8 mouse cellular contexts compared by ENCODE assay signal in the genomic region with DNA sequence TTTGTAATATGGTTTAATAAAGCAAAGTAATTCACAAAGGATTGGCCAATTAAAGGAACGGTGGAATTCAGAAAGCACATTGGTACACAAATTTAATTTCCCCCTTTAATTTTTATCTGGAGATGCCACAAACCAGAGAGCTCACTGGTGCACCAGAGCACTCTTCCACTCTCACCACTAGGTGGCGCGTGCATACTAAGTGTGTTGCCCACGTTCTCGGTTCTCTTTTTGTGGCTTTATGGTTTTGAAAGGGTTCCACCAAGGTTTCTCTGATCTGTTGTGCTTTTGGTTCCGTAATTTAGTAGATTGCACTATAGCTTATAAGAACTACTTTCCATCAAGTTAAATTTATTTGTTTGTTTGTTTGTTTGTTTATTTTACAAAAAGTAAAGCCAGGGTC. TPM values are rescaled to one million over a fixed set of nuclear protein-coding genes. Genes with fewer than 3 reads are reported as not detected.
DNase-seq lines count a peak whose midpoint lies in the region; ATAC-seq and TF ChIP-seq lines count a peak whose summit lies in the region.

No protein-coding gene starts in this region.

- no peak overlapping the region for H3K9ac ChIP-seq in forebrain, embryonic 11.5 days (ENCODE audit: low read length)
- H3K9ac ChIP-seq in forebrain, embryonic 15.5 days (replicated peaks): no peak overlapping the region
- H3K9ac ChIP-seq in MEL (ENCODE audit: control insufficient read depth, low read depth, low read length, poor library complexity, severe bottlenecking): no peak overlapping the region

- no peak for ATAC-seq in forebrain, embryonic 11.5 days (replicated peaks; ENCODE audit: low FRiP score)
- no peak for ATAC-seq in forebrain, embryonic 15.5 days (replicated peaks)

- peak; percentile 93 for TF ChIP-seq RAD21 in MEL (IDR thresholded peaks at IDR 0.05; ENCODE audit: low read depth, low read length)

- no peak for TF ChIP-seq POLR2A in MEL (IDR thresholded peaks at IDR 0.05; ENCODE audit: control insufficient read depth in 1 of 2, insufficient read depth in 1 of 2, low read depth in 1 of 2, low read length in 2 of 2, poor library complexity in 1 of 2)

- TF ChIP-seq CTCF in MEL (IDR thresholded peaks at IDR 0.05 in 2 of 3, conservative IDR thresholded peaks at IDR 0.05 in 1 of 3; ENCODE audit: control insufficient read depth in 1 of 3, insufficient read depth in 1 of 3, low read depth in 2 of 3, low read length in 3 of 3, poor library complexity in 1 of 3, severe bottlenecking in 1 of 3): peak; percentile 74 to 95 (median 88)
- TF ChIP-seq CTCF in gastrocnemius, adult 2 months (IDR thresholded peaks at IDR 0.05): no peak; the same call in 1 of the 2 replicates

- no peak overlapping the region for H3K4me2 ChIP-seq in forebrain, embryonic 11.5 days (ENCODE audit: low read depth, low read length, severe bottlenecking)
- H3K4me2 ChIP-seq in forebrain, embryonic 15.5 days (replicated peaks): no peak overlapping the region

- no peak for TF ChIP-seq EP300 in MEL (IDR thresholded peaks at IDR 0.05; ENCODE audit: low read depth in 1 of 2, low read length in 2 of 2)

- H3K79me2 ChIP-seq in MEL (ENCODE audit: control insufficient read depth, insufficient read depth, low read length, poor library complexity): no peaks in the 10 kb centered on the region

- intact Hi-C loops in gastrocnemius, adult 2 months (cut with DNase I): loop anchor here (2.0 to 5.0 kb wide), 3 partner anchors 41 to 139 kb away; no protein-coding TSS in a partner anchor

- H3K4me1 ChIP-seq in forebrain, embryonic 11.5 days (replicated peaks; ENCODE audit: control insufficient read depth, insufficient read depth, low read length): no peaks in the 10 kb centered on the region
- no peaks in the 10 kb centered on the region for H3K4me1 ChIP-seq in forebrain, embryonic 15.5 days
- H3K4me1 ChIP-seq in MEL (ENCODE audit: control insufficient read depth in 1 of 2, insufficient read depth in 2 of 2, low read length in 2 of 2): no peaks in the 10 kb centered on the region

- no peak overlapping the region for H3K4me3 ChIP-seq in forebrain, embryonic 11.5 days (ENCODE audit: low read depth, low read length)
- no peak overlapping the region for H3K4me3 ChIP-seq in forebrain, embryonic 15.5 days
- no peak overlapping the region for H3K4me3 ChIP-seq in MEL (ENCODE audit: control insufficient read depth in 1 of 2, insufficient read depth in 1 of 2, low read depth in 2 of 2, low read length in 2 of 2)
- H3K4me3 ChIP-seq in gastrocnemius, adult 2 months: no peak overlapping the region

- 9% methylated on average over 6 of the region's 6 CpGs for whole genome bisulfite sequencing in forebrain, embryonic 11.5 days
- 4% methylated on average over 6 of the region's 6 CpGs for WGBS in forebrain, embryonic 15.5 days

- H3K27me3 ChIP-seq in forebrain, embryonic 11.5 days (ENCODE audit: control insufficient read depth, insufficient read depth, low read length): no peaks in the 10 kb centered on the region
- H3K27me3 ChIP-seq in forebrain, embryonic 15.5 days: no peaks in the 10 kb centered on the region
- no peaks in the 10 kb centered on the region; a peak in 1 of 4 replicates for H3K27me3 ChIP-seq in MEL (ENCODE audit: control insufficient read depth in 1 of 2, insufficient read depth in 2 of 2, low read length in 2 of 2)

- H3K36me3 ChIP-seq in forebrain, embryonic 11.5 days (ENCODE audit: control insufficient read depth, insufficient read depth, low read length): no peaks in the 10 kb centered on the region
- no peaks in the 10 kb centered on the region for H3K36me3 ChIP-seq in forebrain, embryonic 15.5 days
- no peaks in the 10 kb centered on the region for H3K36me3 ChIP-seq in MEL (ENCODE audit: control insufficient read depth in 1 of 2, insufficient read depth in 2 of 2, low read length in 2 of 2)

- H3K9me3 ChIP-seq in forebrain, embryonic 11.5 days (ENCODE audit: control insufficient read depth, low read length): no peaks in the 10 kb centered on the region; the same call in 1 of the 2 replicates
- no peaks in the 10 kb centered on the region for H3K9me3 ChIP-seq in forebrain, embryonic 15.5 days
- no peaks in the 10 kb centered on the region for H3K9me3 ChIP-seq in MEL (replicated peaks; ENCODE audit: insufficient read depth, low read length)

- DNase-seq in forebrain, embryonic 11.5 days (ENCODE audit: low spot score): peak; percentile 79
- peak; percentile 87 for DNase-seq in MEL (ENCODE audit: low read depth, low spot score)
- peak; percentile 39 for DNase-seq in cerebellum, adult 8-10 months
- DNase-seq in gastrocnemius, adult 2 months: peak; percentile 74
- DNase-seq in layer of hippocampus, adult 11-12 months (ENCODE audit: low spot score): peak; percentile 79
- peak; percentile 81 for DNase-seq in lung, postnatal 25 days (ENCODE audit: low spot score)
- DNase-seq in spleen, adult 12 weeks (ENCODE audit: low spot score): peak; percentile 25

- no peak overlapping the region for H3K27ac ChIP-seq in forebrain, embryonic 11.5 days (ENCODE audit: low read depth, low read length)
- no peak overlapping the region for H3K27ac ChIP-seq in forebrain, embryonic 15.5 days (replicated peaks)
- H3K27ac ChIP-seq in MEL (ENCODE audit: control insufficient read depth, low read depth, low read length): no peak overlapping the region
- no peak overlapping the region for H3K27ac ChIP-seq in gastrocnemius, adult 2 months

TF ChIP-seq in MEL, 35 proteins besides CTCF, POLR2A, EP300 and RAD21:
- TF ChIP-seq MYC (IDR thresholded peaks at IDR 0.05; ENCODE audit: low read depth, low read length) (peak; percentile 54; the same call in 1 of the 2 replicates), ZC3H11A (IDR thresholded peaks at IDR 0.05; ENCODE audit: low read depth, low read length) (peak; percentile 91), E2F4 (IDR thresholded peaks at IDR 0.05; ENCODE audit: borderline replicate concordance, low read depth, low read length) (no peak), SIN3A (IDR thresholded peaks at IDR 0.05; ENCODE audit: low read length) (no peak), TCF12 (IDR thresholded peaks at IDR 0.05; ENCODE audit: low read depth, low read length) (no peak), JUND (IDR thresholded peaks at IDR 0.05; ENCODE audit: low read depth, low read length) (no peak), USF2 (IDR thresholded peaks at IDR 0.05; ENCODE audit: borderline replicate concordance in 1 of 2, insufficient read depth in 1 of 2, low read depth in 1 of 2, low read length in 2 of 2) (no peak), TBP (IDR thresholded peaks at IDR 0.05; ENCODE audit: low read depth, low read length) (no peak), UBTF (IDR thresholded peaks at IDR 0.05; ENCODE audit: borderline replicate concordance, insufficient read depth, low read depth, low read length) (no peak), CHD1 (IDR thresholded peaks at IDR 0.05; ENCODE audit: low read depth, low read length) (no peak), GATA1 (IDR thresholded peaks at IDR 0.05; ENCODE audit: low read depth, low read length) (no peak), SMC3 (IDR thresholded peaks at IDR 0.05; ENCODE audit: low read depth, low read length) (peak; percentile 94)
TF ChIP-seq in MEL: peak in this region for 3.

RNA-seq across cellular contexts. Expression of gene Tmem176a, which starts 22.9 kb away (rescaled TPM):
- 15.7 and 18.2 TPM in 2 replicates for polyA plus RNA-seq in forebrain, embryonic 11.5 days (2014; fragmentation: Nextera tagmentation; extraction: Ambion mirVana)
- polyA plus RNA-seq in forebrain, embryonic 15.5 days (2015; fragmentation: Nextera tagmentation; extraction: Ambion mirVana): 11.1 and 11.2 TPM in 2 replicates
- total RNA-seq in MEL (2012; rRNA removed): 3.9 TPM in 2 replicates
- polyA plus RNA-seq in MEL (2012; ENCODE audit: insufficient read depth in 1 of 2, insufficient read length in 2 of 2, low read depth in 1 of 2, low replicate concordance in 2 of 2, missing spikeins in 1 of 2): 10 to 100 TPM in 1 of 2 experiments, not detected in 1; 18.5 TPM
- 1 to 10 TPM; 3.4 to 5.3 TPM for total RNA-seq in gastrocnemius, adult 2 months (2021)

RNA-seq across cellular contexts. Expression of gene Tmem176b, which starts 23.5 kb away (rescaled TPM):
- polyA plus RNA-seq in forebrain, embryonic 11.5 days (2014; fragmentation: Nextera tagmentation; extraction: Ambion mirVana): 50.5 and 51.0 TPM in 2 replicates
- 85.0 and 90.2 TPM in 2 replicates for polyA plus RNA-seq in forebrain, embryonic 15.5 days (2015; fragmentation: Nextera tagmentation; extraction: Ambion mirVana)
- total RNA-seq in MEL (2012; rRNA removed): 22.2 and 23.0 TPM in 2 replicates
- 10 to 100 TPM in 1 of 2 experiments, not detected in 1; 77.0 TPM for polyA plus RNA-seq in MEL (2012; ENCODE audit: insufficient read depth in 1 of 2, insufficient read length in 2 of 2, low read depth in 1 of 2, low replicate concordance in 2 of 2, missing spikeins in 1 of 2)
- 10 to 100 TPM; 11.4 to 12.9 TPM for total RNA-seq in gastrocnemius, adult 2 months (2021)

RNA-seq across cellular contexts. Expression of gene Gimap3, which starts 47.2 kb away (rescaled TPM):
- not detected in 2 replicates for polyA plus RNA-seq in forebrain, embryonic 11.5 days (2014; fragmentation: Nextera tagmentation; extraction: Ambion mirVana)
- polyA plus RNA-seq in forebrain, embryonic 15.5 days (2015; fragmentation: Nextera tagmentation; extraction: Ambion mirVana): not detected in 2 replicates
- total RNA-seq in MEL (2012; rRNA removed): not detected in 2 replicates
- polyA plus RNA-seq in MEL (2012; ENCODE audit: insufficient read depth in 1 of 2, insufficient read length in 2 of 2, low read depth in 1 of 2, low replicate concordance in 2 of 2, missing spikeins in 1 of 2): not detected
- not detected for total RNA-seq in gastrocnemius, adult 2 months (2021)

RNA-seq across cellular contexts. Expression of gene Aoc1, which starts 54.9 kb away (rescaled TPM):
- not detected in 2 replicates for polyA plus RNA-seq in forebrain, embryonic 11.5 days (2014; fragmentation: Nextera tagmentation; extraction: Ambion mirVana)
- polyA plus RNA-seq in forebrain, embryonic 15.5 days (2015; fragmentation: Nextera tagmentation; extraction: Ambion mirVana): not detected in 2 replicates
- not detected in 2 replicates for total RNA-seq in MEL (2012; rRNA removed)
- not detected for polyA plus RNA-seq in MEL (2012; ENCODE audit: insufficient read depth in 1 of 2, insufficient read length in 2 of 2, low read depth in 1 of 2, low replicate concordance in 2 of 2, missing spikeins in 1 of 2)
- total RNA-seq in gastrocnemius, adult 2 months (2021): not detected

Comparison
In these comparisons a context has a peak if more than half of its experiments do, and no peak if none do; other contexts are left out.
1. DNase-seq: peak in every context shown above with its lines; median percentile 87 in MEL; 81 in lung, postnatal 25 days; 79 in forebrain, embryonic 11.5 days; 79 in layer of hippocampus, adult 11-12 months; 74 in gastrocnemius, adult 2 months; 39 in cerebellum, adult 8-10 months; 25 in spleen, adult 12 weeks.